Mouse (Mus musculus) central nervous system, embryonic 18 days (tissue): ENCODE results near the gene Abhd5. TPM values are rescaled to one million over a fixed set of nuclear protein-coding genes. Genes with fewer than 3 reads are reported as not detected.

Source experiments
- polyA plus RNA-seq: library from polyadenylated mRNA; depleted of rRNA; stranded (reverse); fragments of >200 nt; gene quantifications from 2 replicates; pipeline ENCODE4 v1.2.3, GENCODE M21; 2012; rRNA removed

Gene Abhd5
- polyA plus RNA-seq: 26.5 and 27.6 TPM in 2 replicates

GRCm38 (mm10) chr9:122351303-122352024 is at the start of gene Abhd5:
Gene Abhd5 (plus strand): TSS chr9:122351608.

Other genes starting within 250 kb of the Abhd5 start
- 85.4 and 86.5 TPM in 2 replicates for gene Snrk, start 234.3 kb upstream of the Abhd5 start, polyA plus RNA-seq
- gene Ano10, start 57.2 kb upstream of the Abhd5 start, polyA plus RNA-seq: 31.2 and 31.5 TPM in 2 replicates